Mouse (Mus musculus) granulocyte monocyte progenitor cell, adult 5-6 weeks (primary cell): ENCODE measurements around the gene Zfp316. TPM values are rescaled to one million over a fixed set of nuclear protein-coding genes. Genes with fewer than 3 reads are reported as not detected.

ENCODE experiments used
- ATAC-seq: replicated peaks from 2 replicates; pipeline ENCODE4 v1.8.0; 2016; ENCODE audit warnings: mild to moderate bottlenecking, moderate TSS enrichment, inconsistent platforms; ENCODE audit not compliant: poor library complexity, severe bottlenecking
- total RNA-seq, 2 experiments: library from RNA; stranded (forward) in 1 of 2; stranded (reverse) in 1 of 2; fragments of 200-712, 200-1000 nt in 1 of 2; fragments of >200 nt in 1 of 2; fragmentation: Nextera tagmentation in 1 of 2; gene quantifications; 2 replicates each; pipeline ENCODE4 v1.2.3; 2014 to 2017

Gene Zfp316
- total RNA-seq (2014; fragmentation: Nextera tagmentation) (2.8 and 3.5 TPM in 2 replicates), total RNA-seq (2017) (2.7 and 3.5 TPM in 2 replicates)

GRCm38 (mm10) chr5:143269363-143270150 is at the start of gene Zfp316:
Zfp316 (minus strand) TSS chr5:143270022.
- ATAC-seq, result peak; percentile 75

GRCm38 (mm10) chr5:143317288-143317610 is 47.4 kb upstream of the Zfp316 start:
- no peak for ATAC-seq

DNA sequence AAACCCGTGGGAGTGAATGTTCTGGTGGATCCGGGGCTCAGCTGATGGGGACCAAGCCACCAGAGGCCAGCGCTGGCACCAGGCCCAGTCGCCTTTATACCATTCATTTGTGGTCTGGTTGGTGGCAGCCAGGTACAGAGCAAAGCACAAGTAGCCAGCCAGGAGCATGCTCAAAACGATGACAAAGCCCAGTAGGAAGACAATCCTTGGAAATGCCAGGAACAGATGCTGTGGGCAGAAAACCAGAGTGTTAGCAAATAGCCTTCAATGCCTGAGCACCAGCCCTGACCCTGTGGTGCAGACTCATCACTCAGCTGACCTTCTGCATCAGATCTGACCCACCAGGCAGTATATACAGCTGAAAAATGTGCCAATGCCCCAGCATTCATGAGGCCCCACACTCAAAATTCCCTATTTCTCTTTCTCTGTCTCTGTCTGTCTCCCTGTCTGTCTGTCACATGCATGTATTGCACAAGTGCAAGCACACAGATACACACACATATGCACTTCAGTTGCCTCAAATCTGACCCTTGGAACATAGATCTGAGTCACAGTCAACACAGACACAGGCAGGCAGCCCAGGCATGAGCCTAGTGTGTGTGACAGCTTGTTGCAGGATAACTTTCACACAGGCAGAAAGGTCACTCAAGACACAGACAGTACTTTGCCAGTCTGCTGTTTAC is 46.9 kb upstream of the Zfp316 start:
- ATAC-seq, result no peak

GRCm38 (mm10) chr5:143315514-143315888 is 45.7 kb upstream of the Zfp316 start:
- ATAC-seq, result 0 out of 2 replicates have a peak, but pooled peaks have one; percentile 2

GRCm38 (mm10) chr5:143314730-143315513 is 45.1 kb upstream of the Zfp316 start, which contains the start of gene E130309D02Rik:
E130309D02Rik (minus strand) TSS chr5:143315360.
- peak; percentile 65 for ATAC-seq

DNA sequence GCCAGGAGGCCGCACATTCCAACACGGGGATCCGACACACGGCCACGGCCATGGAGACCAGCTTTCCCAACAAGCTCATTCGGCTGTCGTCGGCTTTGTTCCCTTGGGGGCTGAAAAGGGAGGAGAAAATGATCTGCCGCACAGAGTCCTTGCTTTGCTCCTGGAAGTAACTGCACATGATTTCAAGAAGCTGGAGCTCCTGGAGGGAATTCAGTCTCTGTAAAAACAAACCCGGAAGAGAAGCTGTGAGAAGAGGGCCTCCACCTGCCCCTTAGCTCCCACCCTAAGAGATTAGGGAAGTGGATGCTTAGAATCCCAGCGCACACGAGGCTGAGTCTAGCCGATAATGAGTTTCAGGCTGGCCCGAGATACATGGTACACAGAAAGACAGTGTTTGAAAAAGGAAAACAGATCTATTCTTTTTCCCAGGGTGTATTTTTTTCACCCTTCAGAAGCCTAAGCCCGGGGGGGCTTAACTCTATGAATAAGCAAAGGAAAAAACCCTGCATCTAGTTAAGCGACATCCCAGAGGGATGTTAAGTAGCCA is 44.4 kb upstream of the Zfp316 start:
- ATAC-seq, result peak; percentile 59

DNA sequence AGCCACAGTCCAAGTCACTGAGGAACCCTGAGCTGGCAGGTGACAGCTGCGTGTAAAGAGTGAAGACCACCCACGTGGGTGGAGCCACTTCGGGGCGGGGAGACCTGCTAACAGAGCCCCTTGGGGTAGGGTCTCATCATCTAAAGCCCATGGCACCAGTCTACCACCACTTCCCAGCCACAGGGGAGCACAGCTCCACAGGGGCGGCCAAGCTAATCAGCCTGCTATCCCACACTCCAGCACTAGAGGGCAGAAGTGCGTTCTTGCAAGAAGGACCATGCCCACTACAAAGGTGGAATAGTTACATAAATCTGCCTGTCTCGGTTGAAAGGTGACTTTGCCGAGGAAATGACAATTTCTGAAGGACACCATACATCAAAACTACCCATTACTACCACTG is 42.1 kb upstream of the Zfp316 start:
- ATAC-seq, result peak; percentile 60

GRCm38 (mm10) chr5:143309916-143310315 is 40.1 kb upstream of the Zfp316 start:
- no peak for ATAC-seq

- no peak for ATAC-seq
Measured at GRCm38 (mm10) chr5:143308825-143309224, 39.0 kb upstream of the Zfp316 start.

DNA sequence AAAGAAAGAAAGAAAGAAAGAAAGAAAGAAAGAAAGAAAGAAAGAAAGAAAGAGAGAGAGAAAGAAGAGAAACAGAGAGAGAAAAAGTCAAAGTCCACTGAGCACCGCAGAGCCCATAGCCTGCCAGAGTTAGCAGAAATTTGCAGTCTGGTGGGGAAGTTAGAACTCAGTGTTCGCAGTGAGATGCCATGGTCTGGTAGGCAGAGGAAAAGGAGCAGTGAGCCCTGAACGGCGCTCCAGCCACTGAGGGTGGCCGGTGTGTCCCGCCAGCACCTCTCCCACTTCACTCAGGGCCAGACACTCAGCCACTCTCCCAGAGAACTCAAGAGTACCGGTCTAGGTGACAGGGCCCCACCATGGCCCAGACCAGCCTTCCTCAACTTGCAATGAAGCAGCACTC is 34.4 kb upstream of the Zfp316 start:
- no peak for ATAC-seq

DNA sequence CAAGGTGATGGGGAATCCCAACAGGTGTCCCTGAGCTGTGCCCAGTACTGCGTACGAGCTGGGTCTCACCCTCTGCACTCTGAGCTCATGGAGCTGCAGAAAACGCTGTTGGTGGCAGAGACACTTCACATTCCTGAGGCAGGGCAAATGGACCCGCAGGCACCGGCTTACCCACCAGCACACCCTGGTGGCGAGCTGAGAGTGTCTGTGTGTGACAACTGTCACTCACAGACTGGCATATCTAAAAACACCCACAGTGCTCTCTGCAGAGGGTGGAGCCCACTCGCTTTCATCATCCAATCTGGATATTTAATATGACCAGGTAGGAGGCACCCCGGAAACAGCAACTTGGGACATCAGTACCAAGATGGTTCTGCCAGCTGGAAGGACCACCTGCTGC is 31.5 kb upstream of the Zfp316 start:
- ATAC-seq, result peak; percentile 38; the same call in 1 of the 2 replicates

DNA sequence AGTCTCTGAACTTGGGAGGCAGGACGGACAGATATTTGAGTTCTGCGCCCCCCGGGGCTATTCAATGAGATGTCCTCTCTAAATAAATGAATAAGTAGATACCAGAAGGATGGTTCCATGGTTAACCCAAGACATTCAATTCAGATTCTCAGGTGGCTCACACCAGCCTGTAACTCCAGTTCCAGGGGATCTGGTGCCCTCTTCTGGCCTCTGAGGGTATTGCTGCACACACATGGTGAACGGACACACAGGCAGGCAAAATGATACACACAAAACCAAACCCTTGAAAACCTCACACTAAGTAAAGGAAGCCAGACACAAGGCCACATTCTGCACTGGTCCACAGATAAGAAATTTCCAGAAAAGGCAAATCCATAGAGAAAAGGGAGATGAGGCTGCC is 29.9 kb upstream of the Zfp316 start:
- ATAC-seq, result no peak

- ATAC-seq, result no peak
Measured at GRCm38 (mm10) chr5:143298391-143298790, 28.6 kb upstream of the Zfp316 start.

DNA sequence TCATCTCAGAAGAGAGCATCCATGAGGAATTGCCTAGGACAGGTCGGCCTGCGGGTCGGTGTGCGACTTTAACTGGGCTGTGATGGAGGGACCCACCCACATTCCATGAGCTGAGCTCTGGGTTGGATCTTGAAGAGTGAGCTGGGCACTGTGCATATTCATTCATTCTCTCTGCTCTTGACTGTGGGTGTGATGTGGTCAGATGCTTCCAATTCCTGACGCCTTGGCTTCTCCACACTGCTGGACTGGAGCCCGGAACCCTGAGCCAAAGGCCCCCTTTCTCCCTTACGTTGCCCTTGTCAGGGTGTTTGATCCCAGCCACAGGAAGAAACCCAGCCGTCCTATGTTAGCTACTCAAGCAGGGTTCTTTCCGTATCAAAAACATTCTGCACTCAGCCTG is 28.2 kb upstream of the Zfp316 start:
- no peak for ATAC-seq

DNA sequence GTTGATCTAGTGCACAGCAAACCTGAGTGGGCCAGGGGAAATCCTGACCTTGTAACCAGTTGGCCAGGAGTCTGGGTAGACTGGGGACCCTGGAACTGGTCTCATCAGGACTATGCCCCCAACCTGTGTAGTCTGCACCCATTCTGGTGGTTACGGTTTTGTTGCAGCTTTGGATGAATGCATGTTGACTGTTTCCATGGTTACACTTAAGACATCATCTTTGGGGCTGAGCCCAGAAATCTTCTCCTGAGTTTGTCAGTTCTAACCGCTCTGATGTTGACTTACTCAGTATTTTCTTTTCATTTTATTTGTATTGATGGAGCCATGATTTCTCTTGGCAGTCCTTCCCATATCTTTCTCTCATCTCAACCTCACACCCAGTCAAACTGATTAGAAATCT is 25.5 kb upstream of the Zfp316 start:
- no peak for ATAC-seq

- no peak for ATAC-seq
Measured at GRCm38 (mm10) chr5:143294862-143295261, 25.0 kb upstream of the Zfp316 start.

DNA sequence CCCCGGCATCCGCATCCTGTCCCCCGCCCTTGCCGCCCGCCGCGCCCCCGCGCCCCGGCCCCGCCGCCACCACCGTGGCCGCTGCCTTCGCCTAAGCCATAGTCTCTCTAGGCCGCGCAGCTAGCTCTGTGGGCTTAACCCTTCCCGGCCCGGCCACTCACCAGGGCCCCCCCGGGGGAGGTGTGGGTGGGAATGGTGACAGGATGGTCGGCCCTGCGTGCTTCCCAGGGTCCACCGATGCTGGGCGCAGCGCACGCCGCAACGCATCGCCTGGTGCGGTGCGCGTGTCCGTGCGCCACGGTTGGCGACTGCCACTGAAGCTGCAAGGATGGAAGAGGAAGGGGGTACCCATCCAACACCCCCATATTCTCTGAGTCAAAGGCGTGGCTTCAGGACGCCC is 23.6 kb upstream of the Zfp316 start, which contains the start of gene Zfp853:
Gene Zfp853 (minus strand): TSS at position 220 of the 400 bp plus-strand sequence.
- ATAC-seq, result 0 out of 2 replicates have a peak, but pooled peaks have one; percentile 0

DNA sequence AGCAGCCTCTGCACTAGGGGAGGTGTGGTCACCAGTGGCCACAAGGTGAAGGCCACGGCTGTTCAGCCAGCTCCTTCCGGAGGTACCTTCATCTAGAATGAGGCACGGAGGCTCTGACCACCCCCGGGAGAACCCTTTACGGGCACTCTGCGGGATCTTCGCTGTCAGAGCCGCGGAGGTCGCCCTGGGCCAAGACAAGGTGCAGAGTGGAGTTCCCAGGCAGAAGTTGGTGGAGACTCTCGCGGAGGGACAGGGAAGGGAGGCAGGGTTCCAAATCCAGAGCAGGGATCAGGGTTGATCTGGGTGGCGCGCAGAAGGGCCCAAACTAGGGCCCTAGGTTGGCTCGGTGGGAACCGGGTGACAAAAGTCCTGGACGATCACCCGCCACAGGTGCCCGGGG is 23.1 kb upstream of the Zfp316 start:
- ATAC-seq, result no peak

GRCm38 (mm10) chr5:143289299-143289698 is 19.5 kb upstream of the Zfp316 start:
- ATAC-seq, result no peak

GRCm38 (mm10) chr5:143288378-143288911 is 18.6 kb upstream of the Zfp316 start:
- ATAC-seq, result peak; percentile 69
